Mouse (Mus musculus) kidney, postnatal 0 days (tissue): ENCODE measurements around the gene Suclg2. TPM values are rescaled to one million over a fixed set of nuclear protein-coding genes. Genes with fewer than 3 reads are reported as not detected.

ENCODE experiments used
- ATAC-seq: fragments of 200-750 bp; cut with Nextera tagmentation; replicated peaks from 2 replicates; pipeline ENCODE4 v1.8.0; 2017; ENCODE audit warnings: low read depth, moderate number of reproducible peaks, moderate TSS enrichment, moderate library complexity; ENCODE audit not compliant: low FRiP score
- DNase-seq: peaks from one replicate; pipeline ENCODE4 v3.0.0-alpha.2; 2016; ENCODE audit warnings: low spot score
- H3K27ac ChIP-seq: fragments of 300-500 bp; sonication (generic); 2 replicates; pipeline ENCODE4 v1.5.1; 2014; ENCODE audit warnings: mild to moderate bottlenecking
- H3K27me3 ChIP-seq: fragments of 300-500 bp; sonication (generic); 2 replicates; pipeline ENCODE4 v1.6.1; 2014; ENCODE audit warnings: low read length, mixed read lengths; ENCODE audit not compliant: insufficient read depth
- H3K36me3 ChIP-seq: fragments of 300-500 bp; sonication (generic); 2 replicates; pipeline ENCODE4 v1.6.1; 2014; ENCODE audit warnings: low read length, mixed read lengths; ENCODE audit not compliant: insufficient read depth
- H3K4me1 ChIP-seq: fragments of 300-500 bp; sonication (generic); replicated peaks from 2 replicates; pipeline ENCODE4 v1.6.1; 2014; ENCODE audit warnings: antibody characterized with exemption, low read length, mixed read lengths; ENCODE audit not compliant: insufficient read depth
- H3K4me2 ChIP-seq: fragments of 300-500 bp; sonication (generic); 2 replicates; pipeline ENCODE4 v1.6.1; 2014; ENCODE audit warnings: mild to moderate bottlenecking, low read length, moderate library complexity, mixed read lengths
- H3K4me3 ChIP-seq: fragments of 300-500 bp; sonication (generic); replicated peaks from 2 replicates; pipeline ENCODE4 v1.5.1; 2014; ENCODE audit warnings: low read depth, low read length
- H3K9ac ChIP-seq: fragments of 300-500 bp; sonication (generic); 2 replicates; pipeline ENCODE4 v1.6.1; 2014; ENCODE audit warnings: low read depth, low read length
- H3K9me3 ChIP-seq: fragments of 300-500 bp; sonication (generic); replicated peaks from 2 replicates; pipeline ENCODE4 v1.6.1; 2016; ENCODE audit warnings: low read length, inconsistent platforms, mixed read lengths
- CTCF ChIP-seq: IDR thresholded peaks from 2 replicates; pipeline ENCODE4 v1.5.1; 2016; ENCODE audit warnings: antibody characterized with exemption, low read depth, mild to moderate bottlenecking, moderate library complexity
- WGBS: fragments of 180-500 bp; shearing (Covaris S2); extraction: QIAGEN DNeasy Blood & Tissue Kit; methylation state at CpG from one replicate; pipeline ENCODE4 v1.1.7; 2014; 5-methylcytosine and 5-hydroxymethylcytosine counted together
- polyA plus RNA-seq: library from polyadenylated mRNA; unstranded; fragments of >200 nt; fragmentation: Nextera tagmentation; extraction: Ambion mirVana; gene quantifications from 2 replicates; pipeline ENCODE4 v1.2.1, GENCODE M21; 2015

The Suclg2 gene
- polyA plus RNA-seq, 1 experiment from 2014 or later, result 143 TPM

- 89% methylated on average over 3 of the region's 3 CpGs for WGBS
- no peak for TF ChIP-seq CTCF
Measured at GRCm38 (mm10) chr6:95573035-95573759, 145.4 kb downstream of the Suclg2 start.

GRCm38 (mm10) chr6:95571620-95572019 lies 147.0 kb downstream of the Suclg2 start:
- WGBS, result 76% methylated on average over 3 of the region's 3 CpGs
- Histone ChIP-seq H3K4me3 (no peak overlapping the region), H3K9me3 (no peaks in the 10 kb centered on the region), H3K4me1 (no peaks in the 10 kb centered on the region), H3K27me3 (no peaks in the 10 kb centered on the region), H3K4me2 (no peak overlapping the region), H3K27ac (no peak overlapping the region), H3K9ac (no peak overlapping the region), H3K36me3 (no peaks in the 10 kb centered on the region)
- DNase-seq (no peak), ATAC-seq (no peak)
- no peak for TF ChIP-seq CTCF

More at GRCm38 (mm10) chr6:95573035-95573759, 145.4 kb downstream of the Suclg2 start:
- ATAC-seq (no peak), DNase-seq (no peak)
- Histone ChIP-seq H3K27ac (no peak overlapping the region), H3K9ac (no peak overlapping the region), H3K9me3 (no peaks in the 10 kb centered on the region), H3K36me3 (no peaks in the 10 kb centered on the region), H3K4me3 (no peak overlapping the region), H3K4me1 (no peaks in the 10 kb centered on the region), H3K4me2 (no peak overlapping the region), H3K27me3 (no peaks in the 10 kb centered on the region)

GRCm38 (mm10) chr6:95563355-95564009 lies 155.1 kb downstream of the Suclg2 start:
- no peak for TF ChIP-seq CTCF
- no peaks in the 10 kb centered on the region for H3K36me3 ChIP-seq
- DNase-seq, result no peak
- H3K27me3 ChIP-seq, result no peaks in the 10 kb centered on the region
- WGBS, result 79% methylated on average over 2 of the region's 2 CpGs
- H3K9ac ChIP-seq, result no peak overlapping the region
- no peak overlapping the region for H3K4me3 ChIP-seq
- H3K4me1 ChIP-seq, result no peaks in the 10 kb centered on the region
- H3K9me3 ChIP-seq, result no peaks in the 10 kb centered on the region
- ATAC-seq, result no peak
- H3K27ac ChIP-seq, result no peak overlapping the region
- H3K4me2 ChIP-seq, result no peak overlapping the region

- Histone ChIP-seq H3K9me3 (no peaks in the 10 kb centered on the region), H3K36me3 (0 out of 2 replicates have a peak, but pooled peaks cover 3% of the 10 kb centered on the region), H3K4me1 (no peaks in the 10 kb centered on the region), H3K27me3 (no peaks in the 10 kb centered on the region), H3K27ac (no peak overlapping the region), H3K4me2 (no peak overlapping the region), H3K4me3 (no peak overlapping the region), H3K9ac (no peak overlapping the region)
- WGBS, result 94% methylated on average over 6 of the region's 6 CpGs
- no peak for TF ChIP-seq CTCF
- ATAC-seq (no peak), DNase-seq (no peak)
Measured at GRCm38 (mm10) chr6:95556320-95556719, 162.3 kb downstream of the Suclg2 start.

GRCm38 (mm10) chr6:95552339-95552950 lies 166.2 kb downstream of the Suclg2 start:
- H3K27ac ChIP-seq, result no peak overlapping the region
- no peak overlapping the region for H3K4me2 ChIP-seq
- no peaks in the 10 kb centered on the region for H3K4me1 ChIP-seq
- no peak for ATAC-seq
- no peak overlapping the region; the same call in 1 of the 2 replicates for H3K9ac ChIP-seq
- no peaks in the 10 kb centered on the region for H3K27me3 ChIP-seq
- DNase-seq, result no peak
- peaks cover 3% of the 10 kb centered on the region; the same call in 1 of the 2 replicates for H3K36me3 ChIP-seq
- 32% methylated on average over 6 of the region's 6 CpGs for WGBS
- no peaks in the 10 kb centered on the region for H3K9me3 ChIP-seq
- no peak overlapping the region for H3K4me3 ChIP-seq
- no peak for TF ChIP-seq CTCF

- no peaks in the 10 kb centered on the region for H3K27me3 ChIP-seq
- no peak for TF ChIP-seq CTCF
- no peak overlapping the region for H3K4me2 ChIP-seq
- H3K4me1 ChIP-seq, result 0 out of 2 replicates have a peak, but pooled peaks cover 3% of the 10 kb centered on the region
- WGBS, result 61% methylated on average over 4 of the region's 4 CpGs
- H3K9ac ChIP-seq, result no peak overlapping the region
- no peak overlapping the region for H3K27ac ChIP-seq
- DNase-seq, result no peak
- ATAC-seq, result no peak
- no peaks in the 10 kb centered on the region for H3K9me3 ChIP-seq
- H3K4me3 ChIP-seq, result no peak overlapping the region
- H3K36me3 ChIP-seq, result peaks cover 1% of the 10 kb centered on the region; the same call in 1 of the 2 replicates
Measured at GRCm38 (mm10) chr6:95551000-95551399, 167.6 kb downstream of the Suclg2 start.
